Mouse (Mus musculus) ovary, postnatal 10 days (tissue): ENCODE data around the gene Chrd.

Experiments
- DNase-seq: peaks from one replicate; pipeline ENCODE4 v3.0.0; 2022; ENCODE audit warnings: low spot score

Gene Chrd

GRCm38 (mm10) chr16:20710810-20711209, 22.1 kb upstream of the Chrd start:
- DNase-seq = no peak

- DNase-seq = no peak
Measured at GRCm38 (mm10) chr16:20712190-20712589, 20.7 kb upstream of the Chrd start.

- DNase-seq = no peak
Measured at GRCm38 (mm10) chr16:20712889-20713288, 20.0 kb upstream of the Chrd start.

DNA sequence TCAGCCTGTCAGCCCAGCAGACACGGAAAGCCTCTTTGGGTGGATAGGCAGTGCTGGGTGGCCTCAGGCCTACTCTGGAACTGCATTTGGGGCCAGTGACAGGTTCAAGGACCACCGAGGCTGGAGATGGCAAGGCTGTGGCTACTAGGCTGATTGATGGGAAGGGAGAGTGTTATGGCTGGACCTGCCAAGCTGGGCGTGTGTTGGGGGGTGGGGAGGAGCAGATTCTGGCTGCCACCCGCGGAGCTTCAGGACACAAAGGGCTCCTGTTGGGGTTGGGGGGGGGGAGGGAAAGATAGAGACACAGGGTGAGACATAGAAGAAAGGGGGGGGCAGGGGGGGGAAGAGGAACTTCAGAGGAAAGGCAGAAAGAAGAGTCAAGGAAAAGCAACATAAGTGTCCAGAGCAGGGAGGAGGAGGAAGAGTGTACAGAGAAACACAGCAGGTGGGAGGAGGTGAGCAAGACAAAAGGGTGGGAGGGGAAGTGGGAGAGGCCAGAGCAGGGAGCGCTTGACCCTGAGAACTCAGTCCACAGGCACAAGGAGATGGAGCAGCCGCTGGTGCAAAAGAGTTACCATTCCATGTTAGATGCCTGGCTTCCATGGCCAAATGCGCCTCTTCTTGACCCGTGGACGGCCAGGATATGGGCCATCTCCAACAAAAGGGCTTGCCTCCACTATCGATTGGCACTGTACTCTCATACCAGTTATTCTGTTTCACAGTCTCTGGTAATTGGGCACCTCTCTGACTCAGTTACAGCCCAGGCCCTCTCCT, 18.4 kb upstream of the Chrd start:
- no peak for DNase-seq

DNA sequence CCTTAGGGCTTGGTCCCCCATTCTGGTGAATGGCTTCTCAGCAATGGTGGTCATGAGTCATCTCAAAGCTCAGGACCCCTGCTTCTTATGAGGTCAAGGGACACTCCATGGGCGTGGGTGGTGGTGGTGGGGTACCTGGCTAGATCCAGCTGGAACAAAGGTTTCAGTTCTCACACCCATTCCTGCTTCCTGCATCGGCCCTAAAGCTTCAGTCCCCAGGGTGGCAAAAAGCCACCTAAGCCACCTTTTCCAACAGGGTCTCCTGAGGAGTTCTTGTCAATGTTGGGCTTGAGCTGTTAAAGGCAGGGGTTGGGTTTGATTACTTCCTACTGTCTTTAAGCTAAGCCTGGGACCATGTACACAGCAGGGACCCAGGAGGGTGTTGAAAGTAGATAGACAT, 17.8 kb upstream of the Chrd start:
- no peak for DNase-seq

DNA sequence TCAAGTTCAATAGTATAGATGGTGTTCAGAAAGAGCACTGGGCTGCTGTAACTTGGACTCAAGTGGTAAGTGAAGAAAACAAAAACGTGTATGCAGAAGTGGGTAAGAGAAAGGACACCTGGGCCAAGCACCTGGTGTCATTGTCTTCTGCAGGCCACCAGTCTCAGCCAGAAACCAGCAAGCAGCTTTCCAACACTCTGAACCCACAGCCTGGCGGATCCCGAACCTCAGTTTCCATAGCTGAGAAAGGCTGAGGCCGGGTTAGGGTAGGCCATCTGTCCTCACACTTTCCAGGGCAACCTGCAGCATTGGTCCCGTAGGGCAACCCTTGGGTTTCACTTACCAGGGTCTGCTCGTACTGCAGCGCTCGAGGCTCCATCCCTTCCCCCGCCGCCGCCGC, 17.4 kb upstream of the Chrd start:
- no peak for DNase-seq

GRCm38 (mm10) chr16:20715976-20716840, 16.7 kb upstream of the Chrd start:
- DNase-seq = peak; percentile 70

- no peak for DNase-seq
Measured at GRCm38 (mm10) chr16:20716841-20717180, 16.1 kb upstream of the Chrd start.

- peak; percentile 94 for DNase-seq
Measured at GRCm38 (mm10) chr16:20717181-20717977, 15.5 kb upstream of the Chrd start, which contains the start of the genes Polr2h and Clcn2. Polr2h (plus strand) TSS chr16:20717665. Clcn2 (minus strand) TSS chr16:20717746.

GRCm38 (mm10) chr16:20717978-20718670, 14.8 kb upstream of the Chrd start:
- no peak for DNase-seq

GRCm38 (mm10) chr16:20721808-20722207, 11.1 kb upstream of the Chrd start:
- DNase-seq = no peak

DNA sequence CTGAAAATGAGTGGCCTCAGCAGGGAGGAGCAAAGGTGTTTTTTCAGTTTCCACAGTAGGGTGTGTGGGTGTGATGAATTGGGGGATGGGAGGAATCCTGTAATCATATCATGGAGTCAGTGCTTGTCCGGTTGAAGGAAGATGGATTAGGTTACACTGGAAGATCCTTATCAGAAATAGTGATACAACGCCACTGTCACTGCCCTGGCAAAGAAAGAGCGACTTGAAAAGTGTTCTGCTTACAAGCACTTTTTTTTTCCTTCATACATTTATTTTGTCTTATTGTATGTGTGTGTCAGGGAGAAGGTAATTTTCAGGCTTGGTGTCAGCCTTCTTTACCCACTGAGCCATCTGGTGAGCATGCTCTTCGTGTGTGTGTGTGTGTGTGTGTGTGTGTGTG, 10.2 kb upstream of the Chrd start:
- DNase-seq = no peak

DNA sequence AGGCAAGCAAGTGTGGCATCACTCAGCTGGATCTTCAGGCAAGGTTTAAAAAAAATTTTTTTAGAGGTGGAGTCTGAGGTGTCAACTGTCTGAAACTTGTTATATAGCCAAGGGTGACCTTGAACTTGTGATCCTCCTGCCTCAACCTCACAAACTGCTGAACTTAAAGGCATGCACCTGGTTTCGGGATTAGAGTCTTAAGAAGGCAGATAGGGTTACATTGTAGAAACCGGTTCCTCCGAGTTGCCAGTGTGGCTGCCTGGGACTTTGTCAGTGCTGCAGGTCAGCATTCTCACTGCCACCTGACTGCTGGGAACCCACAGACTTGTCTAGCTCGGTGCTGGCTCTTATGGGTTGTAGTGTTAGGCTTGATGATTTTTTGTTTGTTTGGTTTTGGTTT, 9.7 kb upstream of the Chrd start:
- DNase-seq = no peak

GRCm38 (mm10) chr16:20724338-20724748, 8.6 kb upstream of the Chrd start:
- DNase-seq = no peak

DNA sequence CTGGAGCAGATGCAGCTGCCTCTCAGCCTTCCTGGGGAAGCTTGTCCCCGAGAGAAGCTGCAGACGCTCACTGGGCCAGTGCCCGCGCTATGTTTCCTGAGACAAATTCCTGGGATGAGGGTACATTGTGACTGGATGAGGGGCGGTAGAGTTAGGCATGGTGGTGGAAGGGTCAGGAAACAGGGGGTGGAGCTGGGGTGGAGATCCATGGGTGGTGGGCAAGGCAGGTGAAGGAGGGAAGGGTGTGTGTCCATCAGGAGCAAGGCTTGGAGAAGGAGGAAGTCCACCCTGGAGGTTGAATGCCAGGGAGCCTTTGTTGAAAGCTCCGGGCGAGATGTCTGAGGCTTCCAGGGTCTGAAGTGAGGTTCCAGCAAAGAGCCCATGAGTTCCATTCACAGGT, 7.6 kb upstream of the Chrd start:
- no peak for DNase-seq

GRCm38 (mm10) chr16:20725750-20726149, 7.2 kb upstream of the Chrd start:
- no peak for DNase-seq

DNA sequence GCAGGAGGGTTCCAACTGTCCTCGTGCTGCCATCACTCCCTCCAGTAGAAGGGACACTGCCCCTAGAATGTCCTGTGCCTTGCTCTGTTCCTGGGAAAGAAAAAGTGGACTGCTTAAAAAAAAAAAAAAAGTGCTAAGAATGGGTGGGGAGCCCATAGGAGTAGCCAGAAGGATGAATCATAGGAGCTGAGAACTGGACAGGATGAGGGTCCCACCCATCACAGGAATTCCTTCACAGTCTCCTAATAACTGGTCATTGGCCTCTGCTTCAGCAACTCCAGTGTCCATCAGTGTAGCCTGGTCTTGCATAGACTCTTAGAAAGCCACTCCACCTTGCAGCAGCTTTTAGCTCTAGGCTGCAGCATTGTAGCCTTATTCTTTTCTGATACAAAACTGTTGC, 6.5 kb upstream of the Chrd start:
- no peak for DNase-seq

- DNase-seq = no peak
Measured at GRCm38 (mm10) chr16:20730293-20730711, 2.6 kb upstream of the Chrd start.

- DNase-seq = no peak
Measured at GRCm38 (mm10) chr16:20731688-20732087, 1.2 kb upstream of the Chrd start.

- no peak for DNase-seq
Measured at GRCm38 (mm10) chr16:20732251-20732924, 539 bp upstream of the Chrd start.
